Mouse (Mus musculus): ENCODE results near the gene Crygn. TPM values are rescaled to one million over a fixed set of nuclear protein-coding genes. Genes with fewer than 3 reads are reported as not detected.

Gene Crygn
- total and polyA plus RNA-seq, 3 experiments, result 2.0 TPM; not detected in 2

- Histone ChIP-seq H3K9ac (ENCODE audit: insufficient read depth, low read depth) (no peak overlapping the region), H3K79me2 (replicated peaks; ENCODE audit: control insufficient read depth, extremely low read depth, insufficient read depth, poor library complexity, severe bottlenecking) (no peaks in the 10 kb centered on the region), H3K36me3 (replicated peaks in 1 of 2; ENCODE audit: control insufficient read depth in 1 of 2, insufficient read depth in 1 of 2, low read length in 1 of 2) (no peaks in the 10 kb centered on the region), H3K27ac (ENCODE audit: insufficient read depth, low read depth) (no peak overlapping the region), H3K27me3 (replicated peaks) (peaks cover 2% of the 10 kb centered on the region), H3K4me3 (replicated peaks in 1 of 3; ENCODE audit: low read depth in 2 of 3, low read length in 2 of 3, poor library complexity in 1 of 3) (no peak overlapping the region), H3K4me2 (ENCODE audit: insufficient read depth, low read depth, poor library complexity, severe bottlenecking) (no peak overlapping the region), H3K4me1 (ENCODE audit: control insufficient read depth in 1 of 2, insufficient read depth in 2 of 2) (peaks cover 6 to 24% of the 10 kb centered on the region in 2 experiments), H3K9me3 (replicated peaks; ENCODE audit: low read length) (no peaks in the 10 kb centered on the region)
- dilution Hi-C loops (cut with MboI; ENCODE audit: extremely low pct_ligation_motif_present, extremely low pct_unique_long_range_greater_than_20kb, low sequenced_read_pairs) (no loop called here), in situ Hi-C loops (cut with MboI; ENCODE audit: low pct_ligation_motif_present, low pct_unique_long_range_greater_than_20kb, low sequenced_read_pairs) (no loop called here)
- DNase-seq (ENCODE audit: extremely low read depth), result no peak
- TF ChIP-seq RAD21 (IDR thresholded peaks at IDR 0.05; ENCODE audit: low read depth, low read length) (no peak), ELF1 (IDR thresholded peaks at IDR 0.05; ENCODE audit: low read depth, low read length) (no peak), KAT2A (IDR thresholded peaks at IDR 0.05; ENCODE audit: insufficient replicate concordance, low read length) (no peak), ZKSCAN1 (IDR thresholded peaks at IDR 0.05; ENCODE audit: borderline replicate concordance, low read depth, low read length) (no peak), TBP (conservative IDR thresholded peaks at IDR 0.05; ENCODE audit: low read depth, low read length) (no peak), CHD1 (IDR thresholded peaks at IDR 0.05; ENCODE audit: low read depth, low read length) (no peak), TCF12 (IDR thresholded peaks at IDR 0.05; ENCODE audit: low read depth, low read length) (no peak), MXI1 (IDR thresholded peaks at IDR 0.05; ENCODE audit: low read depth, low read length) (no peak)
These were observed 10.3 kb downstream of the Crygn start for GRCm38 (mm10) chr5:24747533-24747932.

DNA sequence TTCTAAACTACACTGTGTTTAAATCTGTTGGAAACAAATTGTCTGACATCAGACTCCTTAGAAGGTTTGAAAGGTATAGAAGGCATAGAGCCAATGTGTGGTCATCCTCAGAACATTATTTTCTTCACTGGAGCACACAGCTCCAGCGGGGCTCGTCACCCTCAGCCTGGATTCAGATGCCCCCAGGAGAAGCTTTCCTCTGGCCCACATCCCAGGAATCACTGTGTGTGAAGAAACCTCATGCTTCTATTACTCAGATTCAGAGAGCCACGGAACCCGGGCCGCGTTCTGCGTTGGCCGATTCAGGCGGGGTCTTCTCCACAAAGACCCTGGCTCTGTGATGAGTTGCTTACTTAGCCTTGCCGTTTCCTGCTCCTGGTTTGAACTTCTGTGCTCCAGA lies 13.9 kb downstream of the Crygn start:
- DNase-seq (ENCODE audit: extremely low read depth), result no peak
- Histone ChIP-seq H3K27ac (ENCODE audit: insufficient read depth, low read depth) (no peak overlapping the region), H3K4me2 (ENCODE audit: insufficient read depth, low read depth, poor library complexity, severe bottlenecking) (no peak overlapping the region), H3K4me1 (ENCODE audit: control insufficient read depth in 1 of 2, insufficient read depth in 2 of 2) (peaks cover 0 to 3% of the 10 kb centered on the region in 2 experiments; a peak in 3 of 4 replicates), H3K4me3 (replicated peaks in 1 of 3; ENCODE audit: low read depth in 2 of 3, low read length in 2 of 3, poor library complexity in 1 of 3) (no peak overlapping the region), H3K79me2 (replicated peaks; ENCODE audit: control insufficient read depth, extremely low read depth, insufficient read depth, poor library complexity, severe bottlenecking) (no peaks in the 10 kb centered on the region), H3K9ac (ENCODE audit: insufficient read depth, low read depth) (no peak overlapping the region), H3K36me3 (replicated peaks in 1 of 2; ENCODE audit: control insufficient read depth in 1 of 2, insufficient read depth in 1 of 2, low read length in 1 of 2) (no peaks in the 10 kb centered on the region), H3K27me3 (replicated peaks) (peaks cover 2% of the 10 kb centered on the region), H3K9me3 (replicated peaks; ENCODE audit: low read length) (no peaks in the 10 kb centered on the region)
- in situ Hi-C loops (cut with MboI; ENCODE audit: low pct_ligation_motif_present, low pct_unique_long_range_greater_than_20kb, low sequenced_read_pairs) (no loop called here), dilution Hi-C loops (cut with MboI; ENCODE audit: extremely low pct_ligation_motif_present, extremely low pct_unique_long_range_greater_than_20kb, low sequenced_read_pairs) (no loop called here)
- TF ChIP-seq USF2 (conservative IDR thresholded peaks at IDR 0.05; ENCODE audit: low read depth, low read length), result no peak
- no peak for TF ChIP-seq CHD1 (IDR thresholded peaks at IDR 0.05; ENCODE audit: low read depth, low read length)
- TF ChIP-seq ZKSCAN1 (IDR thresholded peaks at IDR 0.05; ENCODE audit: borderline replicate concordance, low read depth, low read length), result no peak
- no peak for TF ChIP-seq MXI1 (IDR thresholded peaks at IDR 0.05; ENCODE audit: low read depth, low read length)
- TF ChIP-seq JUND (conservative IDR thresholded peaks at IDR 0.05; ENCODE audit: low read depth, low read length), result no peak
- TF ChIP-seq CHD2 (IDR thresholded peaks at IDR 0.05; ENCODE audit: low read length), result no peak
- TF ChIP-seq POLR2A (IDR thresholded peaks at IDR 0.05; ENCODE audit: low read depth, low read length), result no peak
- no peak for TF ChIP-seq RCOR1 (conservative IDR thresholded peaks at IDR 0.05; ENCODE audit: low read depth, low read length)
- TF ChIP-seq NRF1 (IDR thresholded peaks at IDR 0.05; ENCODE audit: low read depth, low read length), result no peak
- TF ChIP-seq TCF12 (IDR thresholded peaks at IDR 0.05; ENCODE audit: low read depth, low read length), result no peak
- no peak for TF ChIP-seq EP300 (IDR thresholded peaks at IDR 0.05; ENCODE audit: low read length)
